Mouse (Mus musculus): ENCODE measurements at regions not wholly inside any gene's neighbourhood (a gene's known extent, or its start where the extent isn't known, plus 50 kb on each side); places are given as distances from the start of the nearest gene placed in this dataset.

- peak; percentile 9 for DNase-seq
Measured at GRCm38 (mm10) chr12:19387706-19388105, 566.6 kb upstream of the Gm21863 start.
